In the genomic region with DNA sequence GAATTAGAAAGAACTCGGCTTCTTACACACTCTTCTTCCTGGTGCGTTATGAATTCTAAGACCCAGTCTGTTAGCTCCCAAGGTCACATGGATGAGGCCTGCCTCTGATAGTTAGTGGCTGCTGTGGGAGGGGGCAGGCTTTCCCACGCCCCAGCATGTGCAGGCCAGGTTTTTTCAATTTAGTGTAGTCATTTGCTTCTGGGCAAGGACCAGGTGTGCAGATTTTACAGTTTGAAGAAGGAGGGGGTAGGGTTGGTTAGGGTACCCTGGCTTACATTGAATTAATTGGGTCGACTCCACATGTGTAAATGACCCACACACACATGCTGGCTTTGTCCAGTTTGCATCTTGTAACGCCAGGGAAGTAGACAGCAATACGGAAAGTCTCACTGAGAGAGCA, we compare ENCODE assay signal across 19 mouse cellular contexts.
DNase-seq lines count a peak whose midpoint lies in the region; ATAC-seq lines count a peak whose summit lies in the region.
"Had no signal": no experiment of that assay in that cellular context is flagged by ENCODE, and none has a peak within 500 bp of the region (broad histone marks: within the 10 kb centered on the region; RNA-seq: fewer than 3 reads in every experiment).

No protein-coding gene starts in this region.

- 82% methylated on average over 6 of the region's 6 CpGs for WGBS in forebrain, embryonic 11.5 days
- 82% methylated on average over 6 of the region's 6 CpGs for WGBS in forebrain, embryonic 15.5 days
- WGBS in embryonic facial prominence, embryonic 11.5 days: 68% methylated on average over 6 of the region's 6 CpGs
- WGBS in limb, embryonic 11.5 days: 27% methylated on average over 6 of the region's 6 CpGs
- WGBS in limb, embryonic 15.5 days: 49% methylated on average over 6 of the region's 6 CpGs
- 95% methylated on average over 6 of the region's 6 CpGs for WGBS in hindbrain, embryonic 16.5 days

- DNase-seq in forebrain, embryonic 11.5 days (ENCODE audit: low spot score): peak; percentile 41
- peak; percentile 47 for DNase-seq in embryonic facial prominence, embryonic 11.5 days (ENCODE audit: low spot score)
- DNase-seq in limb, embryonic 11.5 days (ENCODE audit: low spot score): peak; percentile 76
- DNase-seq in lung, postnatal 36 days: no peak
- DNase-seq: adrenal gland, postnatal 10 days; cerebellum, adult 11 months; cerebellum, adult 8-10 months; cerebellum, postnatal 14 days; forebrain, postnatal 0 days; gastrocnemius, postnatal 36 days; heart, adult 18-20 months had no signal

- peaks cover 3% of the 10 kb centered on the region; the same call in 1 of the 2 replicates for H3K4me1 ChIP-seq in forebrain, embryonic 11.5 days (replicated peaks; ENCODE audit: control insufficient read depth, insufficient read depth, low read length)
- H3K4me1 ChIP-seq in forebrain, embryonic 15.5 days: peaks cover 12% of the 10 kb centered on the region
- H3K4me1 ChIP-seq in embryonic facial prominence, embryonic 11.5 days (ENCODE audit: control insufficient read depth, insufficient read depth, low read length): no peaks in the 10 kb centered on the region
- H3K4me1 ChIP-seq in limb, embryonic 11.5 days (ENCODE audit: control insufficient read depth, insufficient read depth, low read length): peaks cover 43% of the 10 kb centered on the region
- H3K4me1 ChIP-seq in limb, embryonic 15.5 days: peaks cover 38% of the 10 kb centered on the region
- H3K4me1 ChIP-seq in hindbrain, embryonic 16.5 days (ENCODE audit: control insufficient read depth, insufficient read depth, low read depth, low read length): peaks cover 15% of the 10 kb centered on the region

- H3K4me3 ChIP-seq in forebrain, embryonic 11.5 days (ENCODE audit: low read depth, low read length): no peak overlapping the region
- H3K4me3 ChIP-seq in forebrain, embryonic 15.5 days: no peak overlapping the region
- no peak overlapping the region for H3K4me3 ChIP-seq in embryonic facial prominence, embryonic 11.5 days (ENCODE audit: low read depth, low read length)
- no peak overlapping the region for H3K4me3 ChIP-seq in limb, embryonic 11.5 days (ENCODE audit: low read depth, low read length)
- no peak overlapping the region for H3K4me3 ChIP-seq in limb, embryonic 15.5 days
- H3K4me3 ChIP-seq in hindbrain, embryonic 16.5 days (ENCODE audit: low read length): no peak overlapping the region
- H3K4me3 ChIP-seq: embryonic facial prominence, embryonic 15.5 days; erythroblast, embryonic 14.5 days; forebrain, embryonic 10.5 days; heart, embryonic 12.5 days; hindbrain, embryonic 15.5 days had no signal

- no peak overlapping the region for H3K9ac ChIP-seq in forebrain, embryonic 11.5 days (ENCODE audit: low read length)
- H3K9ac ChIP-seq in forebrain, embryonic 15.5 days (replicated peaks): no peak overlapping the region
- H3K9ac ChIP-seq in embryonic facial prominence, embryonic 11.5 days (replicated peaks; ENCODE audit: low read length): no peak overlapping the region
- no peak overlapping the region for H3K9ac ChIP-seq in limb, embryonic 11.5 days (ENCODE audit: low read length)
- H3K9ac ChIP-seq in limb, embryonic 15.5 days: no peak overlapping the region
- H3K9ac ChIP-seq in hindbrain, embryonic 16.5 days (ENCODE audit: low read depth, low read length): no peak overlapping the region
- H3K9ac ChIP-seq: embryonic facial prominence, embryonic 15.5 days; forebrain, postnatal 0 days; heart, embryonic 12.5 days; hindbrain, embryonic 15.5 days had no signal

- no peak overlapping the region for H3K27ac ChIP-seq in forebrain, embryonic 11.5 days (ENCODE audit: low read depth, low read length)
- H3K27ac ChIP-seq in forebrain, embryonic 15.5 days (replicated peaks): no peak overlapping the region
- H3K27ac ChIP-seq in embryonic facial prominence, embryonic 11.5 days (replicated peaks; ENCODE audit: low read depth, low read length): no peak overlapping the region
- H3K27ac ChIP-seq in limb, embryonic 11.5 days (replicated peaks; ENCODE audit: low read depth, low read length): 0 out of 2 replicates have a peak overlapping the region, but pooled peaks have one; percentile 36
- H3K27ac ChIP-seq in limb, embryonic 15.5 days: peak overlapping the region; percentile 17; the same call in 1 of the 2 replicates
- H3K27ac ChIP-seq in hindbrain, embryonic 16.5 days (ENCODE audit: low read depth, low read length): no peak overlapping the region
- H3K27ac ChIP-seq: embryonic facial prominence, embryonic 15.5 days; forebrain, embryonic 10.5 days; hindbrain, embryonic 15.5 days had no signal

- no peaks in the 10 kb centered on the region for H3K9me3 ChIP-seq in forebrain, embryonic 11.5 days (ENCODE audit: control insufficient read depth, low read length)
- no peaks in the 10 kb centered on the region for H3K9me3 ChIP-seq in forebrain, embryonic 15.5 days
- no peaks in the 10 kb centered on the region for H3K9me3 ChIP-seq in embryonic facial prominence, embryonic 11.5 days (replicated peaks; ENCODE audit: control insufficient read depth, low read length)
- H3K9me3 ChIP-seq in limb, embryonic 11.5 days (ENCODE audit: control insufficient read depth, low read length): no peaks in the 10 kb centered on the region
- no peaks in the 10 kb centered on the region for H3K9me3 ChIP-seq in limb, embryonic 15.5 days
- no peaks in the 10 kb centered on the region for H3K9me3 ChIP-seq in hindbrain, embryonic 16.5 days (ENCODE audit: control insufficient read depth, low read length)
- H3K9me3 ChIP-seq: embryonic facial prominence, embryonic 15.5 days; forebrain, embryonic 10.5 days; heart, embryonic 12.5 days; hindbrain, embryonic 15.5 days had no signal

- H3K36me3 ChIP-seq in forebrain, embryonic 11.5 days (ENCODE audit: control insufficient read depth, insufficient read depth, low read length): no peaks in the 10 kb centered on the region
- H3K36me3 ChIP-seq in forebrain, embryonic 15.5 days: no peaks in the 10 kb centered on the region
- no peaks in the 10 kb centered on the region for H3K36me3 ChIP-seq in embryonic facial prominence, embryonic 11.5 days (replicated peaks; ENCODE audit: control insufficient read depth, insufficient read depth, low read depth, low read length)
- H3K36me3 ChIP-seq in limb, embryonic 11.5 days (ENCODE audit: control insufficient read depth, insufficient read depth, low read length): no peaks in the 10 kb centered on the region
- no peaks in the 10 kb centered on the region for H3K36me3 ChIP-seq in limb, embryonic 15.5 days
- H3K36me3 ChIP-seq in hindbrain, embryonic 16.5 days (ENCODE audit: control insufficient read depth, insufficient read depth, low read length): no peaks in the 10 kb centered on the region
- H3K36me3 ChIP-seq: embryonic facial prominence, embryonic 15.5 days; forebrain, embryonic 10.5 days; heart, embryonic 12.5 days; hindbrain, embryonic 15.5 days had no signal

- H3K4me2 ChIP-seq in forebrain, embryonic 11.5 days (ENCODE audit: low read depth, low read length, severe bottlenecking): no peak overlapping the region
- no peak overlapping the region for H3K4me2 ChIP-seq in forebrain, embryonic 15.5 days (replicated peaks)
- H3K4me2 ChIP-seq in embryonic facial prominence, embryonic 11.5 days (ENCODE audit: low read depth, low read length): no peak overlapping the region
- no peak overlapping the region for H3K4me2 ChIP-seq in limb, embryonic 11.5 days (ENCODE audit: low read depth, severe bottlenecking)
- no peak overlapping the region for H3K4me2 ChIP-seq in limb, embryonic 15.5 days
- H3K4me2 ChIP-seq in hindbrain, embryonic 16.5 days (ENCODE audit: low read length): no peak overlapping the region
- H3K4me2 ChIP-seq: embryonic facial prominence, embryonic 15.5 days; heart, embryonic 12.5 days; hindbrain, embryonic 15.5 days had no signal

- H3K27me3 ChIP-seq in forebrain, embryonic 11.5 days (ENCODE audit: control insufficient read depth, insufficient read depth, low read length): no peaks in the 10 kb centered on the region
- H3K27me3 ChIP-seq in forebrain, embryonic 15.5 days: no peaks in the 10 kb centered on the region
- H3K27me3 ChIP-seq in embryonic facial prominence, embryonic 11.5 days (ENCODE audit: control insufficient read depth, insufficient read depth, low read length): no peaks in the 10 kb centered on the region
- no peaks in the 10 kb centered on the region for H3K27me3 ChIP-seq in limb, embryonic 11.5 days (ENCODE audit: control insufficient read depth, insufficient read depth, low read length)
- H3K27me3 ChIP-seq in limb, embryonic 15.5 days: no peaks in the 10 kb centered on the region
- no peaks in the 10 kb centered on the region for H3K27me3 ChIP-seq in hindbrain, embryonic 16.5 days (replicated peaks; ENCODE audit: control insufficient read depth, insufficient read depth, low read length)
- H3K27me3 ChIP-seq: embryonic facial prominence, embryonic 15.5 days; heart, embryonic 12.5 days; hindbrain, embryonic 15.5 days had no signal

- ATAC-seq in forebrain, embryonic 11.5 days (replicated peaks; ENCODE audit: low FRiP score): no peak
- no peak for ATAC-seq in forebrain, embryonic 15.5 days (replicated peaks)
- no peak for ATAC-seq in embryonic facial prominence, embryonic 11.5 days (replicated peaks; ENCODE audit: insufficient number of reproducible peaks, low FRiP score, low TSS enrichment, low read depth)
- ATAC-seq in limb, embryonic 11.5 days (ENCODE audit: insufficient number of reproducible peaks, low FRiP score, low TSS enrichment, low read depth): peak; percentile 50
- no peak for ATAC-seq in limb, embryonic 15.5 days (ENCODE audit: insufficient number of reproducible peaks, low FRiP score, low TSS enrichment, low read depth)
- no peak for ATAC-seq in hindbrain, embryonic 16.5 days
- ATAC-seq: forebrain, postnatal 0 days had no signal

Comparison
In these comparisons a context has a peak if more than half of its experiments do, and no peak if none do; other contexts are left out.
1. H3K27ac ChIP-seq: peak in limb, embryonic 11.5 days (single experiment) and limb, embryonic 15.5 days (single experiment); none in forebrain, embryonic 11.5 days (single experiment), forebrain, embryonic 15.5 days (single experiment), embryonic facial prominence, embryonic 11.5 days (single experiment) and hindbrain, embryonic 16.5 days (single experiment).